Mouse (Mus musculus) hindbrain, embryonic 12.5 days (tissue): ENCODE measurements at regions not wholly inside any gene's neighbourhood (a gene's known extent, or its start where the extent isn't known, plus 50 kb on each side); places are given as distances from the start of the nearest gene placed in this dataset.

ENCODE experiments used
- ATAC-seq: fragments of 200-750 bp; cut with Nextera tagmentation; 2 replicates; pipeline ENCODE4 v1.8.0; 2017; ENCODE audit warnings: moderate TSS enrichment; ENCODE audit not compliant: low FRiP score
- H3K27ac ChIP-seq: fragments of 300-500 bp; sonication (generic); 2 replicates; pipeline ENCODE4 v1.5.1; 2016; ENCODE audit warnings: mild to moderate bottlenecking
- H3K27me3 ChIP-seq: fragments of 300-500 bp; sonication (generic); 2 replicates; pipeline ENCODE4 v1.6.1; 2016; ENCODE audit warnings: mild to moderate bottlenecking
- H3K36me3 ChIP-seq: fragments of 300-500 bp; sonication (generic); 2 replicates; pipeline ENCODE4 v1.6.1; 2016; ENCODE audit warnings: mild to moderate bottlenecking
- H3K4me1 ChIP-seq: fragments of 300-500 bp; sonication (generic); 2 replicates; pipeline ENCODE4 v1.6.1; 2016
- H3K4me2 ChIP-seq: fragments of 300-500 bp; sonication (generic); replicated peaks from 2 replicates; pipeline ENCODE4 v1.6.1; 2016; ENCODE audit warnings: mild to moderate bottlenecking
- H3K4me3 ChIP-seq: fragments of 300-500 bp; sonication (generic); 2 replicates; pipeline ENCODE4 v1.5.1; 2016; ENCODE audit warnings: mild to moderate bottlenecking
- H3K9ac ChIP-seq: fragments of 300-500 bp; sonication (generic); 2 replicates; pipeline ENCODE4 v1.6.1; 2016; ENCODE audit warnings: mild to moderate bottlenecking, moderate library complexity
- H3K9me3 ChIP-seq: fragments of 300-500 bp; sonication (generic); replicated peaks from 2 replicates; pipeline ENCODE4 v1.6.1; 2016; ENCODE audit warnings: mild to moderate bottlenecking
- WGBS: fragments of 180-500 bp; shearing (Covaris S2); methylation state at CpG from one replicate; pipeline ENCODE4 v1.1.7; 2016; 5-methylcytosine and 5-hydroxymethylcytosine counted together

GRCm38 (mm10) chr12:109844723-109845601, 244.8 kb upstream of the Rtl1 start:
- no peaks in the 10 kb centered on the region for H3K27me3 ChIP-seq
- WGBS = 57% methylated on average over 8 of the region's 8 CpGs
- H3K4me3 ChIP-seq = no peak overlapping the region
- no peak overlapping the region for H3K4me2 ChIP-seq
- no peaks in the 10 kb centered on the region for H3K36me3 ChIP-seq
- no peak overlapping the region for H3K9ac ChIP-seq
- peak overlapping the region; percentile 49; the same call in 1 of the 2 replicates for H3K27ac ChIP-seq
- peak; percentile 35; the same call in 1 of the 2 replicates for ATAC-seq
- H3K4me1 ChIP-seq = peaks cover 13% of the 10 kb centered on the region
- H3K9me3 ChIP-seq = no peaks in the 10 kb centered on the region

- no peaks in the 10 kb centered on the region for H3K36me3 ChIP-seq
- no peak overlapping the region for H3K9ac ChIP-seq
- WGBS = 25% methylated on average over 5 of the region's 5 CpGs
- no peaks in the 10 kb centered on the region for H3K27me3 ChIP-seq
- peaks cover 8% of the 10 kb centered on the region for H3K4me1 ChIP-seq
- H3K4me2 ChIP-seq = no peak overlapping the region
- H3K9me3 ChIP-seq = no peaks in the 10 kb centered on the region
- no peak overlapping the region for H3K4me3 ChIP-seq
- ATAC-seq = peak; percentile 46; the same call in 1 of the 2 replicates
- H3K27ac ChIP-seq = no peak overlapping the region
Measured at GRCm38 (mm10) chr12:109845602-109845906, 245.4 kb upstream of the Rtl1 start.

DNA sequence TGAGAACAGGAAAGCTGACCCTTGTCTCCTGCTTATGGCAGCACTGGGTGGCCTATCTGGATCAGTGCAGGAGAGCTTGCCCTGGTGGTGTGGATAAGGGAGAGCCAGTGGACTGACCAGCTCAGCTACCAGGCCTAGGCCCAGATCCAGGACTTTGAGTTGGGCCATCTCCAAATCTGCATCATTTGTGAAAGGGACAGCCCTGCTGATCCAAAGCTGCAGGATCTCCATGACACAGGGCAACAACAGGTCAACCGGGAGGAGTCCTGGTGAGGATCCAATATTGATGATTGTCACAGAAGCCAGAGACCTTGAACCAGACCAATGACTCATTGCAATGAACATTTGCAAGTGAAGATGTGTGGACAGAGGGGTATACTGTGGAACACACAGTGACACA, 256.2 kb upstream of the Rtl1 start:
- H3K4me3 ChIP-seq = no peak overlapping the region
- 93% methylated on average over 1 of the region's 1 CpGs for WGBS
- no peaks in the 10 kb centered on the region for H3K36me3 ChIP-seq
- H3K4me1 ChIP-seq = no peaks in the 10 kb centered on the region; the same call in 1 of the 2 replicates
- peaks cover 4% of the 10 kb centered on the region for H3K9me3 ChIP-seq
- no peak overlapping the region for H3K9ac ChIP-seq
- no peak overlapping the region for H3K4me2 ChIP-seq
- ATAC-seq = no peak
- H3K27ac ChIP-seq = no peak overlapping the region
- no peaks in the 10 kb centered on the region for H3K27me3 ChIP-seq

DNA sequence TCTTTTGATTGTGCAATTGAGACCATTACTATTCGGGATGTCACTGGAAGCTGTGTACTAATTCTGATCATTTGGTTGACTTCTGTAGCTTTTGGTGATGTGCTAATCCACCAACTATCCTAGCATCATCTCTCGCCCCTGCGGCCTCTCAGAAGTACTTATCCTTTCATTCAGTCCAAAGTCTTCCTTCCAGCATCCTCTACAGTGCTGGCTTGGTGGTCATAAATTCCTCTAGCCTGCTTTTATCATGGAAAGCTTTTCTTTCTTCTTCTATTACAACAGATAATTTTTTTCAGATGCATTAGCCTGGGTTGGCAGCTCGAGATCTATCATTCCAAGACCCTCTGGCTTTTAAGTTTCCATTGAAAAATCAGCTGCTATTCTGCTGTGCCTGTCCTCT, 257.6 kb upstream of the Rtl1 start:
- WGBS = 58% methylated on average over 4 of the region's 4 CpGs
- Histone ChIP-seq H3K9ac (no peak overlapping the region), H3K4me3 (no peak overlapping the region), H3K4me1 (no peaks in the 10 kb centered on the region; the same call in 1 of the 2 replicates), H3K27me3 (no peaks in the 10 kb centered on the region), H3K27ac (no peak overlapping the region), H3K9me3 (peaks cover 3% of the 10 kb centered on the region), H3K4me2 (no peak overlapping the region), H3K36me3 (no peaks in the 10 kb centered on the region)
- ATAC-seq = no peak

- H3K4me2 ChIP-seq = no peak overlapping the region
- no peak for ATAC-seq
- H3K4me1 ChIP-seq = no peaks in the 10 kb centered on the region
- no peaks in the 10 kb centered on the region for H3K36me3 ChIP-seq
- no peak overlapping the region for H3K9ac ChIP-seq
- WGBS = 68% methylated on average over 4 of the region's 4 CpGs
- H3K27me3 ChIP-seq = no peaks in the 10 kb centered on the region
- no peak overlapping the region for H3K27ac ChIP-seq
- no peak overlapping the region for H3K4me3 ChIP-seq
- H3K9me3 ChIP-seq = no peaks in the 10 kb centered on the region
Measured at GRCm38 (mm10) chr12:109864826-109865225, 264.7 kb upstream of the Rtl1 start.

DNA sequence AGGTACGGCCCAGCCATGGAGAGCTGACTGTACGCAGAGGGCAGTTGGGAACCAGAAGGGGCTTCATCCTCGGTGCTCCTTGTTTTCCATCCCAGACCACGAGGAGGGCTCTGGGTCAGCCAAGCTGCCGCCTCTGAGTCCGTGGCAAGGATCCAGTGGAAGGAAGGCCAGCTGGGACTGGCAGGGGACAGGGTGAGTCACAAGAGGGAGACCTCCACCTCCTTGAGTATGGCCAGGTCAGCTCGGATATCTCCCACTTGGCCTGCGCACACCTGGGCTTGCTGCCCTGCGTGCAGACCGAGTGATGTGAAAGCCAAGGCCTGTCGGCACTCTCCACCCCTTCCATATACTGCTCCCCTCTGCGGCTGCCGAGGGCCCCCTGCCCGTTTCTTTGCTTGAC, 270.9 kb upstream of the Rtl1 start:
- H3K27ac ChIP-seq = no peak overlapping the region
- no peaks in the 10 kb centered on the region for H3K27me3 ChIP-seq
- H3K36me3 ChIP-seq = no peaks in the 10 kb centered on the region
- H3K9ac ChIP-seq = no peak overlapping the region
- 90% methylated on average over 14 of the region's 14 CpGs for WGBS
- no peaks in the 10 kb centered on the region for H3K4me1 ChIP-seq
- H3K4me3 ChIP-seq = no peak overlapping the region
- no peak overlapping the region for H3K4me2 ChIP-seq
- ATAC-seq = no peak
- no peaks in the 10 kb centered on the region for H3K9me3 ChIP-seq

- H3K9me3 ChIP-seq = no peaks in the 10 kb centered on the region
- ATAC-seq = no peak
- no peaks in the 10 kb centered on the region for H3K27me3 ChIP-seq
- no peaks in the 10 kb centered on the region for H3K4me1 ChIP-seq
- H3K4me2 ChIP-seq = no peak overlapping the region
- H3K9ac ChIP-seq = no peak overlapping the region
- WGBS = 87% methylated on average over 7 of the region's 7 CpGs
- H3K36me3 ChIP-seq = no peaks in the 10 kb centered on the region
- H3K27ac ChIP-seq = no peak overlapping the region
- H3K4me3 ChIP-seq = no peak overlapping the region
Measured at GRCm38 (mm10) chr12:109874466-109874865, 274.3 kb upstream of the Rtl1 start.

- Histone ChIP-seq H3K4me3 (no peak overlapping the region), H3K36me3 (no peaks in the 10 kb centered on the region), H3K27me3 (no peaks in the 10 kb centered on the region), H3K4me1 (no peaks in the 10 kb centered on the region), H3K9me3 (no peaks in the 10 kb centered on the region), H3K4me2 (no peak overlapping the region), H3K9ac (no peak overlapping the region), H3K27ac (no peak overlapping the region)
- ATAC-seq = no peak
- WGBS = 63% methylated on average over 3 of the region's 3 CpGs
Measured at GRCm38 (mm10) chr12:109881108-109881507, 281.0 kb upstream of the Rtl1 start.

DNA sequence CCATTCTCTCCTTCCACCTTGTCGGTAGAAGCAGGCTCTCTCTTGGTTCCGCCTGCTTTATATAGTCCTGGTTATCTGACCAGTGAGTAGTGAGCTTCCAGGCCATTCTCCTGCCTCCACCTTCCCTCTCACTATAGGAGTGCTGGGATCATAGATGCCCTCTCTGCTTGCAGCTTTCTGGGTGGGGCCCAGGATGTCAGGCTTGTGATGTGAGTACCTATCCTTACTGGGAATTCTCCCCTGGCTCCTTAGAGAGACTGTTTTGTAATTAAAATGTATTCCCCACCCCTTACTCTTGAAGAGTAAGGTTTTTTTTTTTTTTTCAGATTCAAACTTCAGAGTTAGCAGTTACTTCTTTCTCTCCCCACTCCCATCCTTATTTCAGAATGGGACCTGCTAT, 291.1 kb upstream of the Rtl1 start:
- H3K9me3 ChIP-seq = no peaks in the 10 kb centered on the region
- H3K4me2 ChIP-seq = no peak overlapping the region
- no peak overlapping the region for H3K27ac ChIP-seq
- H3K4me3 ChIP-seq = no peak overlapping the region
- 78% methylated on average over 2 of the region's 2 CpGs for WGBS
- no peaks in the 10 kb centered on the region for H3K27me3 ChIP-seq
- H3K4me1 ChIP-seq = no peaks in the 10 kb centered on the region
- no peak overlapping the region for H3K9ac ChIP-seq
- ATAC-seq = no peak
- H3K36me3 ChIP-seq = no peaks in the 10 kb centered on the region

DNA sequence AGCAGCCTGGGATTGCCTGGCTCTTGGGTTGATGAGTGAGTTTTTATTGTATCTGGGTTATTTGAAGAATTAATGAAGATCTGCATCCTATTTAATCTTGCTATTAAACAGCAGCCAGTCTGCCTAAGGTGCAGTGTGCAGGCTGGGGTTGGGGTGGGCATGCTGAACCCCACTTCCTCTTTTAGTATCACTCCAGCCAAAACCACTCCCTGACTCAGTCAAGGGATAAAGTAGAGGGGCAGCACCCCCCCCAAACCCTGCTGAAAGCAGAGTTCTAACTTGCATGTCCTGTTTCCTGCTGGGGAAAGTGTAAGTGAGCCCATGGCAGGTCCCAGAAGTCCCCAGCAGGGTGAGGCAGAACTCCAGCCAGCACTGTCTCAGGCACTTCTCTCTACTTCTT, 292.7 kb upstream of the Rtl1 start:
- H3K36me3 ChIP-seq = no peaks in the 10 kb centered on the region
- H3K9ac ChIP-seq = no peak overlapping the region
- H3K9me3 ChIP-seq = no peaks in the 10 kb centered on the region
- no peak overlapping the region for H3K4me3 ChIP-seq
- no peak for ATAC-seq
- no peaks in the 10 kb centered on the region for H3K4me1 ChIP-seq
- H3K27me3 ChIP-seq = no peaks in the 10 kb centered on the region
- H3K27ac ChIP-seq = no peak overlapping the region
- no peak overlapping the region for H3K4me2 ChIP-seq

DNA sequence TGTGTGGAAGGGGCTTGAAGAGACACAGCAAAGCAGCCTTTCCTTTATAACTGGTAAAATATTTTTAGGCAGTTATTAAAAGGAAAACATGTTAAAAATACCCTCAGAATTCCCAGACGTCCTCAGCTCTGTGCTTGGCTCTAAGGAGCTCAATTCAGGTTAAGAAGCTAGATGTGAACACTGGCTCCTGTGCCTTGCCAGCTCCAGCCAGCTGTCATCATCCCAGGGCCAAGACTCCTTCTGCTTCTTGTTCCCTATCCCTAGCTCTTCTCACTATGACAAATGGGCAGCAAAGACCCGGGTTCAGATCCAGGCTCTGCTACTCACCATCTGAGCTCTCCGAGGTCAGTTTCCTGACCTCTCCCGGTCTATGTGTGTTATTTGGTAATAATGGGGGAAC, 293.5 kb upstream of the Rtl1 start:
- no peak for ATAC-seq
- H3K9ac ChIP-seq = no peak overlapping the region
- no peak overlapping the region for H3K27ac ChIP-seq
- H3K4me3 ChIP-seq = no peak overlapping the region
- H3K27me3 ChIP-seq = no peaks in the 10 kb centered on the region
- WGBS = 71% methylated on average over 4 of the region's 4 CpGs
- H3K4me1 ChIP-seq = no peaks in the 10 kb centered on the region
- no peaks in the 10 kb centered on the region for H3K9me3 ChIP-seq
- no peaks in the 10 kb centered on the region for H3K36me3 ChIP-seq
- H3K4me2 ChIP-seq = no peak overlapping the region

- H3K9me3 ChIP-seq = no peaks in the 10 kb centered on the region
- no peak overlapping the region for H3K4me2 ChIP-seq
- H3K4me3 ChIP-seq = no peak overlapping the region
- no peak overlapping the region for H3K27ac ChIP-seq
- H3K4me1 ChIP-seq = no peaks in the 10 kb centered on the region
- WGBS = 79% methylated on average over 7 of the region's 7 CpGs
- no peak overlapping the region for H3K9ac ChIP-seq
- ATAC-seq = no peak
- no peaks in the 10 kb centered on the region for H3K36me3 ChIP-seq
- no peaks in the 10 kb centered on the region for H3K27me3 ChIP-seq
Measured at GRCm38 (mm10) chr12:109895389-109895788, 295.3 kb upstream of the Rtl1 start.

DNA sequence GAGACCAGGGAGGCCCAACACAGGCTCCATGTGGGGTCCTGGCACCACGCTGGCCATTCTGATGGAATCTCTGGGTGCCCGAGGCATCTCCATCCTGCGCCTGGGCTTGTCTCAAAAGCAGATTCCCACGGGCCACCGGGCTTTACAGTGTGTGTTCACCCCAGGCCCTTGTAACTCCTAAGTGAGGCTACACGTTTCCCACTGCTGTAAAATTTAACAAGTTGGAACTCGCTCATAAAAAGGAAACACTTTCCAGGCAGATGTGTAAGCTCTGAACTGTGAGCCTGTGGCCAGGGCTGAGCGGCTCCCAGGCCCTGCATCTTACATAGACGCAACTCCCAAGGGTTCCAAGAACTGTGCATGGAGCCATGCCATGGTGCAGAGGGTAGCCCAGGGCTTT, 296.3 kb upstream of the Rtl1 start:
- Histone ChIP-seq H3K27me3 (no peaks in the 10 kb centered on the region), H3K4me1 (no peaks in the 10 kb centered on the region), H3K4me3 (no peak overlapping the region), H3K27ac (no peak overlapping the region), H3K4me2 (no peak overlapping the region), H3K9me3 (no peaks in the 10 kb centered on the region), H3K36me3 (no peaks in the 10 kb centered on the region), H3K9ac (no peak overlapping the region)
- 92% methylated on average over 9 of the region's 9 CpGs for WGBS
- ATAC-seq = no peak
